Mouse (Mus musculus) MN1 (cell line): ENCODE results near the gene Hsf2.
"Not testable (repeated sequence)": the region's sequence is repeated elsewhere in the genome, so short reads cannot be mapped to it uniquely, and the experiment has no call there.

Source experiments
- DNase-seq: peaks from one replicate; pipeline ENCODE4 v3.0.0-alpha.2; 2016; ENCODE audit warnings: low spot score

Hsf2 gene

DNA sequence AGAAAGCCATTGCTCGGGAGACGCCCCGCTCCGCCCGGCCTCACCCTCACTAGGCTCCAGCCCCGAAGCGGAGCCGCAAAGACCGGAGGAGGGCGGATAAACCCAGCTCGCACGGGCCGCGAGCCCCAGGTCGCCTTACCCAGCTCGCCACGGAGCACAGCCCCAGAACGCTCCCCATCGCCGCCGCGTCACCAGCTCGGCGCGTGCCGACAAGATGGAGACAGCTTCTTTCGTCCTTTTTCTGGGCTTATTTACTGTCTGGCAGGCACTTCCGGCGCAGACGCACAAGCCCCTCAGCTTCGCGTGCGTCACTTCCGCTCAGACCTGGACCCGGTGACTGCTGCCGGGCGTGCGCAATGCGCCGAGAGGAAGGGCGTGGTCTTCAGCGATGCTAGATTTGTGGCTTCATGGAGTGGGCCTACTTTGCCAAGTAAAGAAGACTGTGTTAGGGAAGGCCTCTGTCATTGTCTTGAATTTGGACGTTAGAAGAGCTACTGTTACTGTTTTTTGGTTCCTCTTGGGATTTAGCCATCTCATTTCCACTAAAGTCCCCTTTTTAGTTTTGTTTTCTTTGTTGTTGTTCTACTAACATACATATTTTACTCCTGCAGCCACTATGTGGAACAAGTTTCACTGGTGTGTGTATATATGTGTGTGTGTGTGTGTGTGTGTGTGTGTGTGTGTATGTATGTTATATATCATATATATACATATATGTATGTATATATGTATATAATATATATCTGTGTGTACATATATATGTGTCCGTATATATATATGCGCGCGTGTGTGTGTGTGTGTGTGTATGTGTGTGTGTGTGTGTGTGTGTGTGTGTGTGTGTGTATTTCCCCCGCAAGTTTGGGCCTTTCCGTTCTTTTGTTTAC is 46.3 kb downstream of the Hsf2 start, which contains the start of gene Serinc1:
Gene Serinc1, minus strand, starts transcription at position 313 of the 884 bp plus-strand sequence.
- peak; percentile 99 for DNase-seq

DNA sequence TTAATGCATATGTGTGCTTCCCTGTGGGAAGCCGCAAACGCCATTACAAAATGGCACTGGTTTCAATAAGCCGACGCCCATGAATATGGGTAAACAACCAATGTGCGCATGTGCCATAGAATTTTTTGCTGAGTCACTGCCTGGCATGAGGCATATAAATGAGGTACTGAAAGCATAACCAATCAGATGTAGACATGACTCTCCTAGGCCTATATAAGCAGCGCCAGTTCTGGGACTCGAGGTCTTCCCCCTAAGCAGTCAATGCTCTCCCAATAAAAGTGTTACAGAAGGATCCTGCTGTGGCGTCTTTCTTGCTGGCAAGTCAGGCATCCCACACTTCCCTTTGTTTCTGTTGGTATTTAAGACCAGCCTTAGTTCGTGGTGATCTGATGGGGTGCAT is 57.7 kb downstream of the Hsf2 start:
- not testable (repeated sequence) for DNase-seq

DNA sequence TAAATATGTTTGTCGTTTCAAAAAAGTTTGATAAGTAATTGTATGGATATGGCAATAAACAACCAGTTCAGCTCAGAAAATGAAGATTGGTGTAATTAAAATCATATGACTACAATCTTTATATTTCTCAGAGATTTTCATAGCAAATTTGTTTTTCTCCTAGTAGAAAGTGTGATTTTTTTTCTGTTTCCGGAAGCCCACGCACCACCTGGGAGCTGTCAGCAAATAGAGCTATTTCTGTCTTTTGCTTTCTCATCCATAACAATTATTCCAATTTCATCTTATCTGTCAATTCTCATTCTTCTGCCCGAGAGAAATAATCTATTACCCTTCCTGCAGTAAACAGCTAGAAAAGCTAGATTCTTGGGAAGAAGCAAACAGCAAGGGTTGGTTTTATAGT is 63.4 kb downstream of the Hsf2 start:
- no peak for DNase-seq

DNA sequence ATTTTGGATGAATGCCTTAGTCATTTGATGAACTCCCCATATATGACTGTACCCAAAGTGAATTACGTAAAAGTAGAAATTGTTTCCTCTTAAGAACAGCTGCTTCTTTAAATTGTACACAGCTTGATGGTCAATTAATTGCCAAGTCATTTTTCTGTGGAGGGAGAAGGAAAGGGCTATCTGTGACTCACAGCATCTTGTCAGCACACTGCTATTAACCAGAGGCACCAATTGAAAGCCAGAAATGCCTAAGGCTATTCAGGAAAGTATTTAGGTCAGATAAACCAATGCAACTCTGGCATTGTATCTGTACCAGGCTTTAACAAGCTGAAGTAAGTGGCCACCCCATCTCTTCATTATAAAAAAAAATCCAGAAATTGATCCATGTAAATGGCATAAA is 67.5 kb downstream of the Hsf2 start:
- no peak for DNase-seq

DNA sequence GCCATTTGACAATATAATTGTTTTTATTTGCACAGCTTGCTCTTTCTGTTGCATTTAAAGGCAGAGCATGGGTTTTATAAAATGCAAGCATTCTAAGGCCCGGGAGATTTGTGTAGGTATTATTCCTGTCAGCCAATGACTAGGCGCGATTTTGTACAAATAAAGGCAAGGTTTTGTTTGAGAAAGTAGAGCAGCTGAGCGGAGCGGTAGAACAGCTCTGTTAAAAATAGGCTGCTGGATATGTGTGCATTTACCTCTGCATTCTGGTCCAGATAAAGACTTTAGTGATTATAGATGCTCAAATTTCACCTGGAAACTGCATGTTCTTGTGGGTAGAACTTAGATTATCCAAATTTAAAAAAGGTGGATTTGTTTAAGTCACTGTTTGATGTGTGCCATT is 71.4 kb downstream of the Hsf2 start:
- no peak for DNase-seq
